Mouse (Mus musculus) gastrocnemius, postnatal 36 days (tissue): ENCODE measurements at regions not wholly inside any gene's neighbourhood (a gene's known extent, or its start where the extent isn't known, plus 50 kb on each side); places are given as distances from the start of the nearest gene placed in this dataset.

Source experiments
- DNase-seq, 2 experiments: peaks; one replicate each; pipeline ENCODE4 v3.0.0; 2022
- intact Hi-C: fragments of 180-260 bp; cut with DNase I; formaldehyde crosslinking; loops from one replicate; pipeline ENCODE4 v1.15.1; 2025

DNA sequence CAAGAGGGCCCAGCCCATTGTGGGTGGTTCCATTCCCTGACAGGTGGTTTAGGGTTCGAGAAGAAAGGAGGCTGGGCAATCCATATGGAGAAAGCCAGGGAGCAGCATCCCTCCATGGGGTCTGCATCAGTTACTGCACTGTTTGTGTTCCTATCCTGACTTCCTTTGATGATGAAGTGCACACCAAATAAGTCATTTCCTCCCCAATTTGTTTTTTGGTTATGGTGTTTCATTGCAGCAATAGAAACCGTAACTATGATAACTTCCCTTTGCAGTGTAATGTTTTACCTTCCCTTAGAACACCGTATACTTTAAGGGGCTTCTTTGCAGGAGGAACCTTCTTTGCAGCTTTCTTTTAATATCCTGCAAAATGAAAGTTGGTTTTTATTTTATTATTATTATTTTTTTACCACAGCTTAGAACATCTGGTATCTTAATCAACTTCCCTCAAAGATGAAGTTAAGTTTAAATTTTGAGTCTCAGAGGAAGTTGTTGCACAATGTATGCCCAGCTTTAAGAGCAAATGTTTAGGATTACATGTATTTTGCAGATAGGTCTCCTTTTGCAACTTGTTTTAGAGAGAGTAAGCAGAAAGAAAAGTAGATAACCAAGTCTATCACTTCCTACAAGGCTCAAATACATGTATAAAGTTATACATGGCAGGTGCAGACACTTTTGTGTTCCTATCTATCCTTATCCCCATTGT lies 1059.1 kb downstream of the Diaph2 start:
- no peak for DNase-seq
- intact Hi-C loops, result no loop called here

DNA sequence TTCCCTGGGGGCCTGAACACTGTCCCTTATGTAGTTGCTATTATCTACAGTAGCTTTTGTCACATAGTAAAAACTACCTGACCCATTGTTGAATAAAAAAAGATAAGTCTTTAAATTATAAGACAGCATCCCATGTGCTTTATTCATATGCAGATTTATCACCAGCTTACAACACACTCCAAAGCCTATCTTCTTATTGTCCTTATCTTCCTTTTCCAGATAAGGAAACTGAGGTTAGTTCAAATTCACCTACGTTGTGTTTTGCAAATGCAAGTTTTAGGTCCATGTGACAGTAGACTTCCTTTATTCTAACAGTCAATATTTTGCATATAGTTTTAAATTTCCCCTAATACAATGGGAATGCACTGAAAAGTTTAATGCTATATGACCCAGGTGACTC lies 1069.4 kb downstream of the Diaph2 start:
- intact Hi-C loops, result no loop called here
- DNase-seq, result no peak

DNA sequence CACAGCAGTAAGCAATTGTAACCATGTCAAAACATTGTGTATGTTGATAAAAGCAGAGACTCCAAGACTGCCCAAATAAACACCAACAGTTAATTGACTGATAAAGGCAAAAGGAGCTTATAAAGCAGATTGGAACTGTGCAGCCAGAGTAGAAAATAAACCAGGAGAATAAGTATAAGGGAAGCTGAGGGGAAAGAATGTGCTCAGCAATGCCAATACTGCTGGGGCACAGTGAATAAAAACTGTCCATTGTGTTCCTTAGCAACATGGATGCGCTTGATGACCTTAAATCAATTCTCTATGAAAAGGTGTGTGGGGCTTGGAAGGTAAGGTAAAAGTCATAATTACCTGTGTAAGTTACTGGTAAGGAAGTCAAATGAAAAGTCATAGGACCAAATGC lies 1070.2 kb downstream of the Diaph2 start:
- no peak for DNase-seq
- intact Hi-C loops, result no loop called here

DNA sequence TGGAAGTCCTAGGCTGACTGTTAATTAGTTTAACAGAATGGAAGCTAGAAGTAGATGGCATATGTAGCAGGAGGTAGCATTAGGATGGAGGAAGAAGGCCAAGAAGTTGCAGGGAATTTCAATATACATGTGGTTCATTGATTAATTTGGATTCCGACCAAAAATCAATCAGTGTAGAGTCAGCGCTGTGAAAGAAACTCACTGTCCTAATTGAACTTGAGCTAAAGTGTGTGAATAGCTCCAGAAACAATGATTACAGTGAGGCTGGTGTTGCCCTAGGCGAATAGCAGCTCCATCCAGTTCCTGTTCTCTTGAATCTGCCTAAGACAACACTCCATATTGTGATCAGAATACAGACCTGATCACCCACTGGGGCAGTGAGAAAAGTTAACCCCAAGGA lies 1070.6 kb downstream of the Diaph2 start:
- intact Hi-C loops, result no loop called here
- no peak for DNase-seq

DNA sequence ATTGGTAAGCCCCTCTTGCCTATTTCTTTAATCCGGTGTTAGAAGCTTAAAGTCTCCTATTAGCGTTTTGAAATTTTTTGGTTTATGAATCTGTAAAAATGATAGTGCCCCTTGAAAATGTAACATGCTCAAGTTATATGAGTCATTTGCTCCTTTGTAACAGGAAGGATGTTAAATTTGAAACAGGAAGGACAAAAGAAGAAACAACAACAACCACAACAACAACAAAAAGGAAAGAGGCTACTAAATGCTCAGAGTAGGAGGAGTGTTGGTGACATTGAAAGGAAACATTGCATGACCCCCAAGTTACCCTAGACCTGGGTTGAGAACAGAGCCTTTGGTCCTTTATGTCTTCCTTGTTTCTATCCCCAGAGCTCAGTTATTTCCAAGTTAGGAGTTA lies 1074.4 kb downstream of the Diaph2 start:
- no peak for DNase-seq

DNA sequence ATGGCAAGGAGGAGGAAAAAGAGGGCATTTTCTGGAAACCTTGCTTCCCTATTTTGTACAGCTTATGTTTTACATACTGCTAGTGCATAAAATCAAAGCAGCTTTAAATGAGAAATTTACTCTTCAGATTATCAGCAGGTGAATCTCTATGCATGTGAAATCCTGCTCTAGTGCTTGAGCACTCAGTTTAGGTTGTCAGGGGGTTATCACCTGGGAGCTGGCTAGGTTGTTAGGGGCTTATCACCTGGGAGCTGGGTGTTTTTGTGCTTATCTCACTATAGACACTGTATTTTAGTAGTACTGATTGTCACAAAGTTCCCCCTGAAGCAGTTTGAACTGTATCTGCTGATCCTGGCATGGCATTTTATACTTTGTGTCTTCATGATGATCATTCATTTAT lies 1086.3 kb downstream of the Diaph2 start:
- DNase-seq, result no peak
- intact Hi-C loops, result no loop called here

More for the DNA sequence above, 1074.4 kb downstream of the Diaph2 start:
- intact Hi-C loops, result no loop called here

DNA sequence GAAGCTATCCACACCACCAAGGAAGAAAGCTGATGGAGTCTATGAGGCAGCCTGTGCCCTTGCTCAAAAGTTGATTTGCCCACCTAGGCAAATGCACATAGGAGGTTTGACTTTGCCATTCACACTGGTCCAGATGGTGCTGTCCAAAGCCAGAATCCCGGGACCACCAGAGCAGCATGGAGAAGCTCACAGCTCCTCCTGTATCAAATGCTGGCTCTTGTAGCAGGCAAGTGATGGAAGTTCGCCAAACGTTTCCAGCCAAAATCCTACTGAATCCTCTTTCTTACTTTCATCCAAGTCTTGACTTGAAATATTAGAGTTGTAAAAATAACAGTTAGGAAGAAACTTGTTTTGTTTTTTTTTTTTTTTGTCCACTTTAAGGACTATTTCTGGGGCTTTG lies 1093.6 kb downstream of the Diaph2 start:
- DNase-seq, result peak in 1 of 2 experiments; percentile 3
- intact Hi-C loops, result no loop called here

DNA sequence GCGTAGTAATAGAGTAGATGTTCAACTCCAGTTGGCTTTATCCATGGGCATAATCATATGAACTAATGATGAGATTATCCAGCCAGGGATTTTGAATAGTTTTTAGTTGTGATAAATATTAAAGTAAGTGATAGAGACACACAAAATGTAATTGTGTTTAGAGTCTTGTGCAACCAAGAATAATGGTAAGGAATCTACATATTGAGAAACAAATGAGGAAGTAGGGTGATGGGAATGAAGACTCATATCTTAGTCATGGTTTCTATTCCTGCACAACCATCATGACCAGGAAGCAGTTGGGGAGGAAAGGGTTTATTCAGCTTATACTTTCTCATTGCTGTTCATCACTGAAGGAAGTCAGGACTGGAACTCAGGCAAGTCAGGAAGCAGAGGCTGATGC lies 1117.0 kb downstream of the Diaph2 start:
- intact Hi-C loops, result no loop called here

DNA sequence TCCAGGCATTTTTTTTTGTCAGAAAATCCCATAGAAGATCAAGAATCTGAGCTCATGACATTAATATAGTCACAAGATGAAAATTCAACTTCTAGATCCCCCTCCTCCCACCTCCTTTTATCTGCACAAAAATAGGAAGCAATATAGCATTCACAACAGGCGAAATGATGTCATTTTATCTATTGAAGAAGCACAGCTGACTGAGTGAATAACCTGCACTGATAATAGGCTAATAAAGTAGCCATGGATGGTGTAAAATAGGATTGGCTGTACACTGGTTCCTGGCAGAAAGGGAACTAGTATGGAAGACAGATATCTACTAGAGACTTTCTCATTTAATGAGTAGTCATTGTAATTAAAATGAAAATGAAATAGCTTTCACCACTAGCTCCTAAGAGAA lies 1124.6 kb downstream of the Diaph2 start:
- DNase-seq, result no peak
- intact Hi-C loops, result no loop called here

More for the DNA sequence above, 1117.0 kb downstream of the Diaph2 start:
- no peak for DNase-seq

DNA sequence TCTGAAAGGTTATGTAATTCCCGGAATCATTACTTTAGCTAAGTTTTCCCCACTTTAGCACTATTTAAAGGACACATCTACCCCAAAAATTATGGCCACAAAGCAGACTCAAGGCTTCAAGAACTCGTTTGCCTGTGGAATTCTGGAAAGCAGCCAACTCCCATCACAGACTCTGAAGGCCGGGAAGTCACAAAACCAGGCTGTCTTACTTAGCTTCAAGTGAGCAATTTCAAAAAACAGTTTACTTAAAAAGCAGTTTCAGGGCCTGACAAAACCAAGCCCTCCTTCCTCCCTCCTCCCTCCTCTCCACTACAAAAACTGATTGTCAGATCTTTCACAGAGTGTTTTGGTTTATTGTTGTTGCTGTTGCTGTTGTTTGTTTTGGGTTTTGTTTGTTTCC lies 1125.7 kb downstream of the Diaph2 start:
- intact Hi-C loops, result no loop called here

DNA sequence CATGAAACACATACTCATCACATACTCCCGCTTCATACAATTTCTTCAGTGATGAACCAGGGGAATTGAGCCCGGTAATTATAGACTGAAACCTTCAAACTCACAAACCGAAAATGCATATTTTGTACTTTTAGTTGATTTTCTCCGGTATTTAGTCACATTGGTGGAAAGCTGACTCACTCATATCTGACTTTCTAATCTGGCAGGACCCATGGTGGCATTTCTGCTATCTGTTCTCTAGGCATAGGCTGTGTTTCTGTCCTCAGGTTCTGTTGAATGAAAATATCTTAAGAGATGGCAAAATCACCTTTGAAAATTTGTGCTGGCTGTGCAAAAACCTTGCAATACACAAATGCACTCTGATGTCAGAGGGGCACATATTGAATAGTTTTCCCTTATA lies 1126.6 kb downstream of the Diaph2 start:
- no peak for DNase-seq
- intact Hi-C loops, result no loop called here

More for the DNA sequence above, 1125.7 kb downstream of the Diaph2 start:
- no peak for DNase-seq
